Mouse (Mus musculus) adrenal gland, postnatal 25 days (tissue): ENCODE data around the gene Tert. TPM values are rescaled to one million over a fixed set of nuclear protein-coding genes. Genes with fewer than 3 reads are reported as not detected.

ENCODE experiments used
- DNase-seq: peaks from one replicate; pipeline ENCODE4 v3.0.0; 2021; ENCODE audit warnings: mixed read lengths
- total RNA-seq: library from RNA; stranded (reverse); gene quantifications from 2 replicates; pipeline ENCODE4 v1.2.3, GENCODE M21; 2021

Tert gene
- total RNA-seq, 1 experiment from 2014 or later = 10.6 TPM

- DNase-seq = no peak
Measured at GRCm38 (mm10) chr13:73677853-73678252, 51.1 kb downstream of the Tert start, which contains the start of gene Slc6a18. Slc6a18 (minus strand) TSS chr13:73678023.

GRCm38 (mm10) chr13:73679311-73679710, 52.6 kb downstream of the Tert start:
- DNase-seq = no peak

- DNase-seq = no peak
Measured at GRCm38 (mm10) chr13:73680394-73680793, 53.7 kb downstream of the Tert start.

- DNase-seq = no peak
Measured at GRCm38 (mm10) chr13:73682226-73682625, 55.5 kb downstream of the Tert start.

- DNase-seq = peak; percentile 23
Measured at GRCm38 (mm10) chr13:73683682-73684081, 57.0 kb downstream of the Tert start.

GRCm38 (mm10) chr13:73684412-73684811, 57.7 kb downstream of the Tert start:
- DNase-seq = no peak

- no peak for DNase-seq
Measured at GRCm38 (mm10) chr13:73685502-73685901, 58.8 kb downstream of the Tert start.

GRCm38 (mm10) chr13:73687601-73688000, 60.9 kb downstream of the Tert start:
- no peak for DNase-seq

GRCm38 (mm10) chr13:73688934-73689333, 62.2 kb downstream of the Tert start:
- DNase-seq = no peak

GRCm38 (mm10) chr13:73692249-73692868, 65.6 kb downstream of the Tert start:
- peak; percentile 77 for DNase-seq

- DNase-seq = no peak
Measured at GRCm38 (mm10) chr13:73693333-73693732, 66.6 kb downstream of the Tert start.

GRCm38 (mm10) chr13:73694972-73695371, 68.3 kb downstream of the Tert start:
- DNase-seq = no peak

- DNase-seq = no peak
Measured at GRCm38 (mm10) chr13:73696529-73696928, 69.8 kb downstream of the Tert start.

Other genes with a start within 250 kb of the Tert start
- 12.7 and 20.9 TPM in 2 replicates for gene Lpcat1, start 159.7 kb upstream of the Tert start, total RNA-seq
- 0.12 TPM in 1 of 2 replicates, not detected in the other for gene Slc6a3, start 90.2 kb upstream of the Tert start, total RNA-seq
- gene Clptm1l, start 22.9 kb upstream of the Tert start, total RNA-seq = 151 and 160 TPM in 2 replicates
- not detected in 2 replicates for gene Slc6a18, start 51.1 kb downstream of the Tert start, total RNA-seq
- 0.24 and 0.36 TPM in 2 replicates for gene Slc6a19, start 78.0 kb downstream of the Tert start, total RNA-seq
- gene Slc12a7, start 106.2 kb downstream of the Tert start, total RNA-seq = 40.0 and 48.2 TPM in 2 replicates
- 1.2 and 1.8 TPM in 2 replicates for gene Nkd2, start 220.7 kb downstream of the Tert start, total RNA-seq